Mouse (Mus musculus) lung, embryonic 16.5 days (tissue): ENCODE measurements around the gene Fes. TPM values are rescaled to one million over a fixed set of nuclear protein-coding genes. Genes with fewer than 3 reads are reported as not detected.

Experiments
- ATAC-seq: fragments of 200-750 bp; cut with Nextera tagmentation; 2 replicates; pipeline ENCODE4 v1.8.0; 2017; ENCODE audit warnings: low read depth, mild to moderate bottlenecking, moderate library complexity
- H3K27ac ChIP-seq: fragments of 300-500 bp; sonication (generic); 2 replicates; pipeline ENCODE4 v1.5.1; 2014; ENCODE audit warnings: mild to moderate bottlenecking, control low read depth, low read length
- H3K27me3 ChIP-seq: fragments of 300-500 bp; sonication (generic); 2 replicates; pipeline ENCODE4 v1.6.1; 2014; ENCODE audit warnings: low read depth, low read length, mixed read lengths; ENCODE audit not compliant: control insufficient read depth, insufficient read depth
- H3K36me3 ChIP-seq: fragments of 300-500 bp; sonication (generic); 2 replicates; pipeline ENCODE4 v1.6.1; 2014; ENCODE audit warnings: low read length; ENCODE audit not compliant: control insufficient read depth, insufficient read depth
- H3K4me1 ChIP-seq: fragments of 300-500 bp; sonication (generic); replicated peaks from 2 replicates; pipeline ENCODE4 v1.6.1; 2014; ENCODE audit warnings: low read length, mixed read lengths; ENCODE audit not compliant: control insufficient read depth, insufficient read depth
- H3K4me2 ChIP-seq: fragments of 300-500 bp; sonication (generic); 2 replicates; pipeline ENCODE4 v1.6.1; 2014; ENCODE audit warnings: low read depth, low read length, control low read depth
- H3K4me3 ChIP-seq: fragments of 300-500 bp; sonication (generic); 2 replicates; pipeline ENCODE4 v1.5.1; 2014; ENCODE audit warnings: mild to moderate bottlenecking, low read length, control low read depth
- H3K9ac ChIP-seq: fragments of 300-500 bp; sonication (generic); 2 replicates; pipeline ENCODE4 v1.6.1; 2014; ENCODE audit warnings: low read length, control low read depth
- H3K9me3 ChIP-seq: fragments of 300-500 bp; sonication (generic); 2 replicates; pipeline ENCODE4 v1.6.1; 2016; ENCODE audit warnings: low read length; ENCODE audit not compliant: control insufficient read depth
- WGBS: fragments of 180-500 bp; shearing (Covaris S2); extraction: QIAGEN DNeasy Blood & Tissue Kit; methylation state at CpG from one replicate; pipeline ENCODE4 v1.1.7; 2014; 5-methylcytosine and 5-hydroxymethylcytosine counted together
- polyA plus RNA-seq: library from polyadenylated mRNA; unstranded; fragments of >200 nt; fragmentation: Nextera tagmentation; extraction: Ambion mirVana; gene quantifications from 2 replicates; pipeline ENCODE4 v1.2.1, GENCODE M21; 2015

Fes gene
- polyA plus RNA-seq, 1 experiment from 2014 or later = 18.5 TPM

- H3K4me2 ChIP-seq = no peak overlapping the region
- peak; percentile 61 for ATAC-seq
- peak overlapping the region; percentile 91 for H3K27ac ChIP-seq
- H3K36me3 ChIP-seq = peaks cover 6% of the 10 kb centered on the region
- peaks cover 15% of the 10 kb centered on the region for H3K4me1 ChIP-seq
- no peak overlapping the region for H3K4me3 ChIP-seq
- 49% methylated on average over 13 of the region's 13 CpGs for WGBS
- no peaks in the 10 kb centered on the region for H3K9me3 ChIP-seq
- 0 out of 2 replicates have a peak overlapping the region, but pooled peaks have one; percentile 19 for H3K9ac ChIP-seq
- no peaks in the 10 kb centered on the region for H3K27me3 ChIP-seq
Measured at GRCm38 (mm10) chr7:80347670-80348586, 39.8 kb downstream of the Fes start.

GRCm38 (mm10) chr7:80346830-80347229 lies 40.9 kb downstream of the Fes start:
- Histone ChIP-seq H3K9me3 (no peaks in the 10 kb centered on the region), H3K36me3 (peaks cover 6% of the 10 kb centered on the region), H3K4me1 (peaks cover 19% of the 10 kb centered on the region), H3K27ac (no peak overlapping the region; the same call in 1 of the 2 replicates), H3K27me3 (no peaks in the 10 kb centered on the region), H3K4me3 (no peak overlapping the region), H3K4me2 (no peak overlapping the region), H3K9ac (no peak overlapping the region)
- WGBS = 61% methylated on average over 5 of the region's 5 CpGs
- no peak for ATAC-seq

GRCm38 (mm10) chr7:80346173-80346572 lies 41.6 kb downstream of the Fes start:
- Histone ChIP-seq H3K4me1 (peaks cover 19% of the 10 kb centered on the region), H3K4me2 (no peak overlapping the region), H3K27ac (no peak overlapping the region), H3K4me3 (no peak overlapping the region), H3K9me3 (no peaks in the 10 kb centered on the region), H3K27me3 (no peaks in the 10 kb centered on the region), H3K36me3 (peaks cover 3% of the 10 kb centered on the region; the same call in 1 of the 2 replicates), H3K9ac (no peak overlapping the region)
- WGBS = 86% methylated on average over 9 of the region's 9 CpGs
- ATAC-seq = no peak

GRCm38 (mm10) chr7:80343270-80344018 lies 44.3 kb downstream of the Fes start:
- no peaks in the 10 kb centered on the region; the same call in 1 of the 2 replicates for H3K36me3 ChIP-seq
- H3K9ac ChIP-seq = peak overlapping the region; percentile 80
- H3K4me1 ChIP-seq = peaks cover 29% of the 10 kb centered on the region
- H3K4me3 ChIP-seq = peak overlapping the region; percentile 65
- no peaks in the 10 kb centered on the region for H3K27me3 ChIP-seq
- no peaks in the 10 kb centered on the region for H3K9me3 ChIP-seq
- 24% methylated on average over 19 of the region's 19 CpGs for WGBS
- ATAC-seq = no peak
- H3K27ac ChIP-seq = peak overlapping the region; percentile 41; the same call in 1 of the 2 replicates
- peak overlapping the region; percentile 88 for H3K4me2 ChIP-seq

- no peaks in the 10 kb centered on the region for H3K9me3 ChIP-seq
- no peaks in the 10 kb centered on the region; the same call in 1 of the 2 replicates for H3K36me3 ChIP-seq
- H3K4me3 ChIP-seq = peak within 1 kb of the TSS; percentile 65
- H3K4me1 ChIP-seq = peaks cover 27% of the 10 kb centered on the region
- H3K9ac ChIP-seq = peak within 1 kb of the TSS; percentile 80
- H3K27me3 ChIP-seq = no peaks in the 10 kb centered on the region
- under 1% methylated on average over 25 of the region's 25 CpGs for WGBS
- ATAC-seq = peak; percentile 35
- H3K27ac ChIP-seq = peak within 1 kb of the TSS; percentile 41; the same call in 1 of the 2 replicates
- peak within 1 kb of the TSS; percentile 88 for H3K4me2 ChIP-seq
Measured at GRCm38 (mm10) chr7:80342858-80343257, 44.9 kb downstream of the Fes start, which contains the start of gene Hddc3. TSS of gene Hddc3 (plus strand) at chr7:80343104.

GRCm38 (mm10) chr7:80341793-80342192 lies 46.0 kb downstream of the Fes start:
- ATAC-seq = no peak
- 70% methylated on average over 7 of the region's 7 CpGs for WGBS
- H3K4me1 ChIP-seq = peaks cover 21% of the 10 kb centered on the region

GRCm38 (mm10) chr7:80340793-80341192 lies 47.0 kb downstream of the Fes start, which contains the start of gene Unc45a:
TSS of gene Unc45a (minus strand) at chr7:80341005.
- peak within 1 kb of the TSS; percentile 68 for H3K4me3 ChIP-seq
- peak within 1 kb of the TSS; percentile 79 for H3K4me2 ChIP-seq
- H3K27me3 ChIP-seq = no peaks in the 10 kb centered on the region
- WGBS = under 1% methylated on average over 11 of the region's 11 CpGs
- no peaks in the 10 kb centered on the region for H3K9me3 ChIP-seq
- peak; percentile 75 for ATAC-seq
- peaks cover 21% of the 10 kb centered on the region for H3K4me1 ChIP-seq
- peak within 1 kb of the TSS; percentile 86 for H3K27ac ChIP-seq
- H3K9ac ChIP-seq = peak within 1 kb of the TSS; percentile 78
- peaks cover 10% of the 10 kb centered on the region for H3K36me3 ChIP-seq

More at GRCm38 (mm10) chr7:80341793-80342192, 46.0 kb downstream of the Fes start:
- no peaks in the 10 kb centered on the region for H3K27me3 ChIP-seq
- H3K36me3 ChIP-seq = peaks cover under 1% of the 10 kb centered on the region
- no peak overlapping the region for H3K9ac ChIP-seq
- no peaks in the 10 kb centered on the region for H3K9me3 ChIP-seq
- H3K27ac ChIP-seq = no peak overlapping the region
- H3K4me2 ChIP-seq = no peak overlapping the region
- no peak overlapping the region for H3K4me3 ChIP-seq

- no peaks in the 10 kb centered on the region for H3K9me3 ChIP-seq
- H3K4me1 ChIP-seq = peaks cover 21% of the 10 kb centered on the region
- WGBS = under 1% methylated on average over 45 of the region's 45 CpGs
- no peaks in the 10 kb centered on the region for H3K27me3 ChIP-seq
- peak overlapping the region; percentile 86 for H3K27ac ChIP-seq
- ATAC-seq = peak; percentile 97
- H3K9ac ChIP-seq = peak overlapping the region; percentile 78
- peak overlapping the region; percentile 79 for H3K4me2 ChIP-seq
- H3K36me3 ChIP-seq = peaks cover 10% of the 10 kb centered on the region
- peak overlapping the region; percentile 68 for H3K4me3 ChIP-seq
Measured at GRCm38 (mm10) chr7:80339793-80340628, 47.7 kb downstream of the Fes start.
